Mouse (Mus musculus): ENCODE measurements around the gene Eme2.
"Not testable (repeated sequence)": the region's sequence is repeated elsewhere in the genome, so short reads cannot be mapped to it uniquely, and the experiment has no call there.

Eme2 gene

GRCm38 (mm10) chr17:24894995-24895547, at the start of gene Eme2, which contains the start of gene Mrps34:
Gene Eme2 (minus strand): TSS chr17:24895087.
Gene Mrps34 (plus strand): TSS chr17:24895116.
- ATAC-seq (ENCODE audit: low TSS enrichment) = peak; percentile 44

GRCm38 (mm10) chr17:24943589-24943988, 48.7 kb upstream of the Eme2 start:
- ATAC-seq (ENCODE audit: low TSS enrichment) = not testable (repeated sequence)

GRCm38 (mm10) chr17:24943036-24943435, 48.1 kb upstream of the Eme2 start:
- ATAC-seq (ENCODE audit: low TSS enrichment) = peak; percentile 73; the same call in 1 of the 2 replicates

- ATAC-seq (ENCODE audit: low TSS enrichment) = not testable (repeated sequence)
Measured at GRCm38 (mm10) chr17:24942453-24942852, 47.6 kb upstream of the Eme2 start.

- no peak for ATAC-seq (ENCODE audit: low TSS enrichment)
Measured at GRCm38 (mm10) chr17:24937266-24937665, 42.4 kb upstream of the Eme2 start.

GRCm38 (mm10) chr17:24936259-24937237, 41.7 kb upstream of the Eme2 start, which contains the start of gene Mapk8ip3:
Gene Mapk8ip3 (minus strand): TSS chr17:24936977.
- peak; percentile 97 for ATAC-seq (ENCODE audit: low TSS enrichment)

GRCm38 (mm10) chr17:24935666-24936065, 40.8 kb upstream of the Eme2 start:
- ATAC-seq (ENCODE audit: low TSS enrichment) = no peak

- no peak for ATAC-seq (ENCODE audit: low TSS enrichment)
Measured at GRCm38 (mm10) chr17:24934926-24935325, 40.0 kb upstream of the Eme2 start.

- ATAC-seq (ENCODE audit: low TSS enrichment) = no peak
Measured at GRCm38 (mm10) chr17:24933163-24933562, 38.3 kb upstream of the Eme2 start.

GRCm38 (mm10) chr17:24932431-24932830, 37.5 kb upstream of the Eme2 start:
- no peak for ATAC-seq (ENCODE audit: low TSS enrichment)

- no peak; the same call in 1 of the 2 replicates for ATAC-seq (ENCODE audit: low TSS enrichment)
Measured at GRCm38 (mm10) chr17:24929506-24929905, 34.6 kb upstream of the Eme2 start.

GRCm38 (mm10) chr17:24923246-24923645, 28.4 kb upstream of the Eme2 start:
- ATAC-seq (ENCODE audit: low TSS enrichment) = no peak

GRCm38 (mm10) chr17:24913984-24914383, 19.1 kb upstream of the Eme2 start:
- ATAC-seq (ENCODE audit: low TSS enrichment) = no peak

GRCm38 (mm10) chr17:24907591-24907990, 12.7 kb upstream of the Eme2 start:
- no peak for ATAC-seq (ENCODE audit: low TSS enrichment)

GRCm38 (mm10) chr17:24903767-24904166, 8.9 kb upstream of the Eme2 start:
- peak; percentile 49 for ATAC-seq (ENCODE audit: low TSS enrichment)

GRCm38 (mm10) chr17:24902671-24903474, 8.0 kb upstream of the Eme2 start:
- ATAC-seq (ENCODE audit: low TSS enrichment) = no peak

GRCm38 (mm10) chr17:24902124-24902523, 7.2 kb upstream of the Eme2 start:
- ATAC-seq (ENCODE audit: low TSS enrichment) = no peak

GRCm38 (mm10) chr17:24900014-24900413, 5.1 kb upstream of the Eme2 start:
- no peak for ATAC-seq (ENCODE audit: low TSS enrichment)

- ATAC-seq (ENCODE audit: low TSS enrichment) = no peak
Measured at GRCm38 (mm10) chr17:24899153-24899552, 4.3 kb upstream of the Eme2 start.

GRCm38 (mm10) chr17:24898041-24898854, 3.4 kb upstream of the Eme2 start:
- ATAC-seq (ENCODE audit: low TSS enrichment) = no peak

- ATAC-seq (ENCODE audit: low TSS enrichment) = no peak
Measured at GRCm38 (mm10) chr17:24897600-24897999, 2.7 kb upstream of the Eme2 start.
